Mouse (Mus musculus): ENCODE measurements around the gene Cyb5r4.
A peak's percentile ranks its signal among the peaks of the same experiment; 100 is the strongest.
"Not testable (repeated sequence)": the region's sequence is repeated elsewhere in the genome, so short reads cannot be mapped to it uniquely, and the experiment has no call there.

Cyb5r4 gene

DNA sequence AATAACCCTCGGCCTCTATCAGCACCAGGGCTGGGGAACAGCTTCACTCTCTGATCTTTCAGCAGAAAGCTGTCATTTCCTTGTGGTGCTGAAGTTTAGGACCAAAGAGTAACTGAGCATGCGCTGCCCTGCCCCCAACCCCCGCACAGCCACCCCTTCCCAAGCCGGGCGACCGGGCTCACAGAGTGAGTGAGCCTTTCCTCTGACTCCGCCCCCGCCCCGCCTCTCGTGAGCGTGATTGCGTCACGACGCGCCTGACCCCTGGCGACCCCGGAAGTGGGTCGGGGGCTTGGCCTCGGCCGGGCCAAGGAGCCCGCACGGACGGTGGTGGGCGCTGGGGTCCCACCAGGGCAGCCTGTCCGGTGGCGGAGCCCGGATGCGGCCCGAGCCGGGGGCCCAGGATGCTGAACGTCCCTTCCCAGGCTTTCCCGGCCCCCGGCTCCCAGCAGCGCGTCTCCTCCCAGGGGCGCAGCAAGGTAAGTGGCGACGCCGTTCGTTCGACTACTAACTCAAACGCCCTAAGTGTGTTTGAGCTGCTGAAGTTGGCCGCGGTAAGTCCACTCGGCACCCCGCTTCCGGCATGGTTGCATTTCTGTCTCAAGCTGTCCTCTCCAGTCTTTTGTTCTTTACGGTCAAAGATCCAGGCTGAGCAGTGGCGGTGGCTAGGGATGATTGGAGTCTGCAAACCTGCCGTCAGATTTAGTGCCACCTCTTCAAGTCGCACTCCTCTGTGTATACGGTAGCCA is at the start of gene Cyb5r4:
Cyb5r4 (plus strand) TSS at position 237 of the 746 bp plus-strand sequence.
- peak; percentile 94 to 98 for DNase-seq

GRCm38 (mm10) chr9:86972471-86972870 is 49.3 kb upstream of the Cyb5r4 start:
- DNase-seq: not testable (repeated sequence)

DNA sequence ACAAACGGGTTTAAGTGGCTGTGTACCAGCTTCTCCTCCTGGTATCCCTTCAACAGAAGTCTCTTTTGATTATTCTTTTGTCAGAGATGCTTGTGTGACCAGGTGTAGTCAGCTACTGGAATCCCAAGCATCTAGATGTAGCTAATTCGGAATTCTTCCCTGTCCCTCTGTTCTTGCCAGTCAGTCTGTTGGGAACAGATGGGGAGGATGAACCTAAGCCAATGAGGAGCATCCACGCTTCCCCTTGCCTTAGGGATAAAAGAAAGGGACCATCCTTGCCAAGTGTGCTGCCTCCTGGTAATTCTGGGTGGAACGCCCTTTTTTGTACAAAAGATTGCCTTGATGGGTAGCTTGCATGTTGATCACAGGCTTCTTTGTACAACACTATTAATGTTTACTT is 48.3 kb upstream of the Cyb5r4 start:
- DNase-seq: peak; percentile 79 to 80

DNA sequence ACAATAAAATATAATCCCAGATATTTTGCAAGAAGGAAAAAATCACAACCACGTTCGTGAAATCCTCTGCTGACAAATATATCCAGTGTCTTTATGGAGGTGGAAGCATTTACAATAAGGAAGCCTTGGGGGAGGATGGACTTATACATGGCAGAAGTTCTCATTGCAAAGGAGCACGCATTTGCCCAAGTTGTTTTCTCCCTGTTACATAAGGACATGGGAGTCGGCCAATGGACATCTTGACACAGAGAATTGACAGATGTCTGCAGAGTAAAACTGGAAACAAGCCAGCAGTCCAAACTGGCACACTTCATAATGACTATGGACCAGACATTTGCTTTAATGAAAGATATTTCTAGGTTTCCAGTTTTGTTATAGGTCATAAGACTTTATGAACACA is 44.9 kb upstream of the Cyb5r4 start:
- peak; percentile 82 to 88 for DNase-seq

- peak; percentile 59 to 70 for DNase-seq
Measured at GRCm38 (mm10) chr9:86978257-86978907, 43.4 kb upstream of the Cyb5r4 start.

DNA sequence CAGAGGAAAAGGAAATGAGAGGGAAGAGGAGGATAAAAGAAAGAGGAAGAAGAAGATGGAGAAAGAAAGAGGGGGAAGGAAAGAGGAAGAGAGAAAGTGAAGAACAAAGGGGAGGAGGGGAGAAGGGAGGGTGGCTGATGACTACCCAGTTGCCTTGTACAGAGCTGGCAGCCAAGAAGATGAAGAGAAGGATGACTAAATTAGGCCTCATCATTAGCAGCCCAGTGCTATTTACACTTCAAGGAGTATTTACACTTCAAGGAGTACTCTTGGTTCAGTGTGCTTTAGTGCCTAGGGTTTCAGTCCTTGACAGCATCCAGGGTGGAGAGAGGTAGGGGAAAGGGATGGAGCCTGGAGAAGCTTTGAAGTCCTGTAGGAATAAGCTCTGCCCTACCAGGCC is 41.8 kb upstream of the Cyb5r4 start:
- no peak for DNase-seq

GRCm38 (mm10) chr9:86980942-86981341 is 40.9 kb upstream of the Cyb5r4 start:
- DNase-seq: no peak

GRCm38 (mm10) chr9:86981551-86981950 is 40.3 kb upstream of the Cyb5r4 start:
- DNase-seq: peak in 1 of 2 experiments; percentile 26

DNA sequence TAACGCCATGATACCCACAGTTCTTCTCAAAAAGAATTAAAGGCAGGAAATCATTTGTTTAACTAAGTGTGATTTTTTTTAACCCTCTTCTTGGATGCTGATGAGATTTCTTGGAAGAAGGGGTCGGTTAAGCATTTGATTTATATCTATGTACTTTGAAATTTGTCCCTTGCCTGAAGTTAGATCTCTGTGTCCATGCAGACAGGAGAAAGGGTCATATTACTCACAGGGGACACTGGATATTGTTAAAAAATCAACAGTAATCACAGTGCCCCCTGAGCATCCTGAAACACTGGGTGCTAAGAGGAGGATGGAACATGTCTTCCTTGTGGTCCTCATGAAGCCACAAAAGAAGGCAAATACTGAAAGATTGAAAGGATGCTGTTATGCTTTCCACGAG is 37.2 kb upstream of the Cyb5r4 start:
- DNase-seq: no peak

DNA sequence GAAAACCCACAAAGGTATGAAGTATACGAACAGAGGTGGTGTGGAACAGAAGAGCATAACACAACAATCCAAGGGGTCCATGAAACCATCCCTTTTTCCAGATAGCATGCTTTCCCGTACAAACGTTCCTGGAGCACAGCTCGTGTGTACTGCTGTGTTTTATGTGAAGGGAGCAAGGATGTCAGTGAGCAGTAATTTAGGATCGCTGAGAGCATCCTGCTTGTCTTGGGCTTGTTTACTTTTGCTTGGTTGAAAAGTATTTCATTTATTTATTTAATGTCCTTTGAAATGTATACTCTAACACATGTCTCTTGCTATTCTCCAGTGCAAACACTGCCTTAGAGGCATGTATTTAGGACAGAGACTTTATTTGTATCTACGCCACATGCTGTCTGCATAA is 36.7 kb upstream of the Cyb5r4 start:
- no peak for DNase-seq

GRCm38 (mm10) chr9:86986703-86987296 is 35.0 kb upstream of the Cyb5r4 start:
- no peak for DNase-seq

DNA sequence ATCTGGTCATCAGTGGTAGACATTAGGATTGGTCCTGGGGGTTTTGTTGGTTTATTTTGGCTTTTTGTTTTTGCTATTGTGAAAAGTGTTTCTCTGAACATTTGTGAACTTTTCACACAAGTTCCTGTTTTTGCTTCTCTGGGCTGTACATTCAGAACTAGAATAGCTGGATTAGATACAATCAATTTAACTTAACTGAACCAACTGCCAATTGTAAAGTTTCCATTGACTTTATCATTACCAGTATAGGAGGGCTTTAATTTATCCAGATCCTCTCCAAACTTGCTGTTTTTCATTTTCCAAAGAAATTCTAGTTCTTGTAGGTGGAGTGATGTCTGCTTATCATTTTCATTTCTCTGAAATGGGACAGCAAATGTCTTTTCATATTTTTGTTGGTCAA is 32.0 kb upstream of the Cyb5r4 start:
- no peak for DNase-seq

DNA sequence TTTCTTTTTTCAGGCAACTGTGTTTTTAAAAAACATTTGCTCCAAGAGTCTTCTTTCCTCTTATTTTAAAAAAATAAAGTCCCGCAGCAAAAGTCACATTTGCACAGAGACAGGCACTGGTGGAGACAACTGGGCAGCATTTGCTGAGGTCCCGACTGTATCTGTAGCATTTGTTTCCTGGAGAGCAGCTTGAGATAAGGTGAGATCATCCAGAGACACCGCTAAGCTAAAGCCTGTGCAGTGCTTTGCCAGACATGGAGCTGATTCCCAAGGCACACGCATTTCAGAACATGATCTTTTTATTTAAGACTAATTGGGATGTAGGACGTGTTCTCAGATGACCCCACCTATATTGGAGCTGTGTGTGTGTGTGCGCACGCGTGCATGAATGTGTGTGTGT is 30.1 kb upstream of the Cyb5r4 start:
- DNase-seq: no peak

DNA sequence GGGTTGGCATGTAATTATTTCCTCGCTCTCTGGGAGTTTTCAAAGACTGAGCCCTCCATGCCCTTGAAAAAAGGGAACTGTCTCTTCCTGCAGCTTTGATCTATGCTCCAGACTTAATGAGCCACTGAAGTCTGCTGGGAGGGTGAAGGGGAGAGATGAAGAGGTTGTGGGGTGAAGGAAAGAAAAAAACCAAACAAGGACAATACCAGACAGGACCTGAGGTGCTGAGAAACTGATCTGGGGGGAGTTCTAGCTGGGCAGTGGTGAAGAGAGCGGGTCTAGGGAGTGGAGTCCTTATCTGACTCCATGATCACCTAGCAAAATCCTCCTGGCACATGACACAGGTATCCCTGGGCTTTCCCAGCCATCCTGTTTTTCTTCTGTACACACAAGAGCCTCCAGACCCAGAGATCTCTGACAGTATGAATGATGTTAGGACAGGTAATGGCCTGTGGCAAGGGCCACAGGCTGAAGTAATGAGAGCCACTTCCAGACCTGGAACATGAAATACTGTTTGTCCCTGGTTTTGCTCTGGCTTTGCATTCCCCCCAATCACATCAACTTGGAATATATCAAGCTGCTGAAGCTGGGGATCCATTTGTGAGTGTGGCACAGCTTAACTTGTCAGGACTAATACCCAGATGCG is 24.6 kb upstream of the Cyb5r4 start:
- no peak for DNase-seq

DNA sequence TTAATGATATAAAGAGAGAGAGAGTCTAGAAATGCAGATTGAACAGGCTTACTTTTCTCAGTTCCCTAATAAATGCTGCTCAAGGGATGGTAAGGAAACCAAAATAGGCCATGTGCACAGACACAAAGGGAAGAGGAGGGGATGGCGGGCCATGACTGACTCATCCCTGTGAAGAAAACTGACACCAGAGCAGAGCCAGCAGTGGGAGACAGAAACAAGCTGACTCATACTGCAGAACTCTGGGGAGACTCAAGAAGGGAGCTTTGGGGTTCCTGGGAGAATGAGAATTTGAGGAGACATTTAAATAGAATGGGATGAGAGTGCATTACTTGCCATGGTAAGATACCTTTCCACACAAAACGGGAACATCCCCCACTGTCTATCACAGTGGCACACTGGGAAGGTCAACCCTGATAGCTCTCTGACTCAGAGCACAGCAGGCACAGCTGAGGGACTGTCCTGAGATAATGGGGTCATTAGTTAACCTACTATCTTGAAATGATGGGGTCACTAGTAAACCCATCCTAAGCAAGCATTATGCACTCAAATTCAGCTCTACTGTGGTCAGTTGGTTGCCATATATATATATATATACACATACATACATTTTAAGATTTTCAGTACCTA is 21.7 kb upstream of the Cyb5r4 start:
- DNase-seq: peak in 1 of 2 experiments; percentile 40

- peak; percentile 38 to 50 for DNase-seq
Measured at GRCm38 (mm10) chr9:87004701-87005434, 16.9 kb upstream of the Cyb5r4 start.

DNA sequence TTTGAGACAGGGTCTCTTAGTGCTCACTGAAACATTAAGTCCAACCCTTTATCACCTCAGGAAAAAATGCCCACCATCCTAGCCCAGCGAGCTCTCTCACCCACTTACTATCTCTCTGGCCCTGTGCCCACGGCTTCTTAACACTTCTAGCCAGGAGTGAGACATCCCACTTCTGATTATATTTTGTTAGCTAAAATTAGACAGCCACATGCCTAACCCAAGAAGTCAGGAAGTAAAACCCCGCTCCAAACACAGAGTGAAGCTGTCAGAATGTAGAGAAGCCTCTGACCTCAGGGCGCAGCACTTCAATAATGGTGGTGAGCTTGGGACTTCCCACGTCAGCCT is 16.4 kb upstream of the Cyb5r4 start:
- peak in 1 of 2 experiments; percentile 32 for DNase-seq

DNA sequence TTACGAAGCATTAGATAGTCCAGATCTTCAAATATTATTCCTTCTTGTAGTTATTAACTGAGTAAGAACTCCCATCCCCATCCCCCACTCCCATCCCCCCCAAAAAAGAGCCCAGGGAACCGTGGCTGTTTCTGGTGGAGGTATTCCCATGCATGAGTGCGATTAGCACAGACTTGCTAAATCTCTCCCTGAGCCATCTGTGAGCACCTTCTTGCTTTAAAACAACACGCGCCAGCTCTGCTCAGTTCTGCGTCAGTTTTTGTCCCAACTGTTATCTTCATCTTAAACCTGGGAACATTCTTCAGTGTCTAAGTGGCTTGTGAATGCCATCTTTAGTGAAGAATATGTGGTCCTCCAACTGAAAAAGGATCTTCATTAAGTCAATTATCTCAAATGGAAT is 13.3 kb upstream of the Cyb5r4 start:
- no peak for DNase-seq

GRCm38 (mm10) chr9:87008919-87009318 is 12.9 kb upstream of the Cyb5r4 start:
- DNase-seq: no peak

DNA sequence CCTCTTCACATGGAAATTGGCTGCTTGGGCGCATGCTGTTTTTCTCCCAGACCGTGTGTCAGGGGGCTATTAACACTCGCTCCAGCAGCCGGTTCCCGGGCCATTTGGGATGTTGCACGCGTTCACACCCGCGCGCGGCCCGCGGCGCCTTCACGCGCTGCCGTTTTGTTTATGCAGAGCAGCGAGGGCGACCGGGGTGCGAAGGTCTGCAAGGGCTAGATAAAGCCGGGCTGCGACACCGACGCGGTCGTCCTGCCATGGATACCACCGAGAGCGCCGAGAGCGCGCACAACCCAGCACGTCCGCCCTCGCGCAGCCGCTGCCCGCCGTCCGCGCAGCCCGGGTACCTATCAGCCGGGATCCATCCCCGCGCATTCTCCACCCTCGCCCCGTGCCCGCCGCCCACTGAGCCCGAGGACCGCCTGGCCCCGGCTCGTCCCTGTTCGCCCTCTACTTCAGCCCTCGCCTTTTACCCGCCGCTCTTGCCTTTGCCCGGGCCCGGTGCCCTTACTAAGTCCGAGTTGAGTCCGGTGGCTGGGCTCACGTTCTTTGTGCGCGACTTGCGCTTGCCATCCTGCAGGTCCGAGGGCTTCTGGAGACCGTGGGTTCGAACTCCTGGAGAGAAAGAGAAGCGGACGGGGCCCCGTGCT is 6.4 kb upstream of the Cyb5r4 start, which contains the start of gene Ripply2:
Ripply2 (plus strand) TSS at position 250 of the 650 bp plus-strand sequence.
- peak; percentile 83 to 84 for DNase-seq

DNA sequence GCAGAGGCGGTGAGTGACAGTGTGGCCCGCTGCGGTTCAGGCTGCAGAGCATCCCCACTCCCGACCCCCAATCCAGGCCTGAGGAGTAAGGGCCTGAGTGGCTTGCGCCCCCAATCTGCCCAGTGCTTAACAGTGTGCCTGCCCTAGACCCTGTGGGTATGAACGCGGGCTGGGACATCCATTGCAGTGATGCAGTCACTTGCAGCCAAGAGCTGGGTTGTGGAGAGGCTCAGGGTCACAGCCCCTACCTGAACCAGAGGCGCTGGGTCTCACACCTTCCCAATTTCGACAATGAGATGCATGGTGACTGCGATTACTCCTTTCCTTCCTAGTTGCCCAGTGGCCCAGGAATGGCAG is 5.9 kb upstream of the Cyb5r4 start:
- DNase-seq: no peak

DNA sequence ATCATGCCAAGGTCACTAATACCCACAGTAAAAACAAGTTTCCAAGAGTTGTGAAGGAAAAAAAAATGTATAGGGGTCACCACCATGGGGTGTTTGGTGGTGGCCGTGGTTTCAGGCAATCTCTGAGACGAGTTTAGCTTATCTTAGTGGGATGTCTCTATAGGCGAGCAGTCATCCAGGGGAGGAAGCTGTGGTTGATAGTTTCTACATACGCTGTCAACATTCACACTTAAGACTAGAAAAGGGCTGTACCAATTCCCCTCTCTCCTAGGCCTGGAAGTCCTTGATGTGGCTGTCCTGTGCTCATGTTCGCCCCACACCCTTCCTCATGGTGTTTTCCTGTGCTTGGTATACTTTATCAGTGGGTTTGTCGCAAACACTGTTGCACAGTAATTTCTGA is 4.0 kb downstream of the Cyb5r4 start:
- no peak for DNase-seq
